ENCODE assay signal across 1 mouse cellular context in the genomic region with DNA sequence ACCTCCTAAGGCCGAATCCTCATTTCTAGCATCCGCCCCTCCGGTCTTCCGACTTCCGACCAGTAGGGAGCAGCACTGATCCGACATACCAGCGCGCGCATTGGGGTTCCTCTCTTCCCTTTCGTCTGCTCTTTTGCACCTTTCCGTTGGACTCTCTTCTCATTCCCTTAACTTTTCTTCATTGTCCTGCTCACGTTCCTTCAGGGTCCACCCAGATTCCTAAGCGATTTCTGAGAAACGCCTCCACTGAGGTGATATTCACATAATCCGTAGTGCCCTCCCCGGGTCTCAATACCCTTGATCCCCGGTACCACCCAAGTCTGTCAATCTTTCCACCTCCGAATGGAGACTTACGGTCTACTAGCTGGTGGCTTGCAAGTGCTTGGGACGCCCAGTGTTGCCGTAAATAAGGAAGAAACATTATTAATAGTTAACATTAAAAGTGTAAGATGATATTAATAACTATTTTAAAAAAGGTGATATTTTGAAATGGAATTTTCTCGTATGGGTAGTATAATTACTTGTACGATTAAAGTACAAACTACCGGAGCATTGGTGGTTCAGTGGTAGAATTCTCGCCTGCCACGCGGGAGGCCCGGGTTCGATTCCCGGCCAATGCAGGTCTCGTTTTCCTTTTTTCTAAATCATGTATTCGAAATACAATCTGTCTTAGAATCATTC.
TF ChIP-seq lines count a peak whose summit lies in the region.

No protein-coding gene starts in this region.

TF ChIP-seq in CH12.LX, 34 proteins besides CTCF, POLR2A, EP300 and RAD21:
- TF ChIP-seq POLR2AphosphoS2 (IDR thresholded peaks at IDR 0.05; ENCODE audit: low read depth, low read length): no peak
- TF ChIP-seq SIN3A (IDR thresholded peaks at IDR 0.05; ENCODE audit: low read length): no peak
- no peak for TF ChIP-seq ZC3H11A (IDR thresholded peaks at IDR 0.05; ENCODE audit: low read depth, low read length)
- TF ChIP-seq UBTF (IDR thresholded peaks at IDR 0.05; ENCODE audit: low read depth, low read length): no peak
- TF ChIP-seq RCOR1 (conservative IDR thresholded peaks at IDR 0.05; ENCODE audit: low read depth, low read length): no peak
- TF ChIP-seq NELFE (IDR thresholded peaks at IDR 0.05; ENCODE audit: low read depth, low read length): peak; percentile 53; the same call in 1 of the 2 replicates
- no peak for TF ChIP-seq CHD2 (IDR thresholded peaks at IDR 0.05; ENCODE audit: low read length)
- TF ChIP-seq JUN (IDR thresholded peaks at IDR 0.05; ENCODE audit: insufficient read depth, low read depth, low read length): no peak
- TF ChIP-seq GABPA (IDR thresholded peaks at IDR 0.05; ENCODE audit: insufficient replicate concordance, low read depth, low read length): no peak
- no peak for TF ChIP-seq ZKSCAN1 (IDR thresholded peaks at IDR 0.05; ENCODE audit: borderline replicate concordance, low read depth, low read length)
- peak; percentile 57; the same call in 1 of the 2 replicates for TF ChIP-seq TCF12 (IDR thresholded peaks at IDR 0.05; ENCODE audit: low read depth, low read length)
- TF ChIP-seq CHD1 (IDR thresholded peaks at IDR 0.05; ENCODE audit: low read depth, low read length): no peak
- peak; percentile 67 for TF ChIP-seq HCFC1 (IDR thresholded peaks at IDR 0.05; ENCODE audit: low read depth, low read length)
- TF ChIP-seq IRF4 (IDR thresholded peaks at IDR 0.05; ENCODE audit: low read depth, low read length): peak; percentile 52; the same call in 1 of the 2 replicates
- TF ChIP-seq NRF1 (IDR thresholded peaks at IDR 0.05; ENCODE audit: low read depth, low read length): 0 out of 2 replicates have a peak, but pooled peaks have one; percentile 38
- peak; percentile 27; the same call in 1 of the 2 replicates for TF ChIP-seq E2F4 (IDR thresholded peaks at IDR 0.05; ENCODE audit: insufficient replicate concordance, low read depth, low read length)
- TF ChIP-seq KAT2A (IDR thresholded peaks at IDR 0.05; ENCODE audit: insufficient replicate concordance, low read length): peak; percentile 62; the same call in 1 of the 2 replicates
- no peak for TF ChIP-seq BHLHE40 (IDR thresholded peaks at IDR 0.05; ENCODE audit: low read depth, low read length)
- peak; percentile 88 for TF ChIP-seq ELF1 (IDR thresholded peaks at IDR 0.05; ENCODE audit: low read depth, low read length)
- TF ChIP-seq USF2 (conservative IDR thresholded peaks at IDR 0.05; ENCODE audit: low read depth, low read length): no peak
- 0 out of 2 replicates have a peak, but pooled peaks have one; percentile 14 for TF ChIP-seq SMC3 (IDR thresholded peaks at IDR 0.05; ENCODE audit: low read depth, low read length)
- TF ChIP-seq MYC (IDR thresholded peaks at IDR 0.05; ENCODE audit: low read depth, low read length): 0 out of 2 replicates have a peak, but pooled peaks have one; percentile 26
- TF ChIP-seq USF1 (IDR thresholded peaks at IDR 0.05; ENCODE audit: low read depth, low read length): no peak
- no peak for TF ChIP-seq JUND (conservative IDR thresholded peaks at IDR 0.05; ENCODE audit: low read depth, low read length)
- no peak for TF ChIP-seq MEF2A (IDR thresholded peaks at IDR 0.05; ENCODE audit: borderline replicate concordance, low read depth, low read length)
- TF ChIP-seq ETS1 (conservative IDR thresholded peaks at IDR 0.05; ENCODE audit: low read depth, low read length): no peak
- peak; percentile 88 for TF ChIP-seq MAFK (IDR thresholded peaks at IDR 0.05; ENCODE audit: insufficient replicate concordance, low read length)
- TF ChIP-seq ZMIZ1 (IDR thresholded peaks at IDR 0.05; ENCODE audit: low read depth, low read length): no peak
- TF ChIP-seq PAX5 (IDR thresholded peaks at IDR 0.05; ENCODE audit: low read length): no peak
- no peak for TF ChIP-seq MXI1 (IDR thresholded peaks at IDR 0.05; ENCODE audit: low read depth, low read length)
- TF ChIP-seq TBP (conservative IDR thresholded peaks at IDR 0.05; ENCODE audit: low read depth, low read length): peak; percentile 98
- no peak for TF ChIP-seq MAX (IDR thresholded peaks at IDR 0.05; ENCODE audit: low read length)
- no peak for TF ChIP-seq ZNF384 (IDR thresholded peaks at IDR 0.05; ENCODE audit: low read depth, low read length)
- no peak for TF ChIP-seq MAZ (IDR thresholded peaks at IDR 0.05; ENCODE audit: low read depth, low read length)
